Mouse (Mus musculus): ENCODE results near the gene C7.

The C7 gene

GRCm38 (mm10) chr15:5002903-5003302 lies 60.6 kb downstream of the C7 start:
- no peak for DNase-seq (ENCODE audit: low read depth, low spot score)

GRCm38 (mm10) chr15:4973355-4973754 lies 90.2 kb downstream of the C7 start:
- no peak for DNase-seq (ENCODE audit: low read depth, low spot score)

Data from mesoderm, embryonic 11.5 days (tissue).